Mouse (Mus musculus) ES-E14 (cell line): ENCODE measurements around the gene Spp2. TPM values are rescaled to one million over a fixed set of nuclear protein-coding genes. Genes with fewer than 3 reads are reported as not detected.

ENCODE experiments used
- DNase-seq: peaks from one replicate; pipeline ENCODE4 v3.0.0-alpha.2; 2013; ENCODE audit warnings: low read depth, low spot score
- H3K27ac ChIP-seq: 2 replicates; pipeline ENCODE4 v1.5.1; 2012; ENCODE audit warnings: low read depth, mild to moderate bottlenecking, low read length, moderate library complexity, mixed read lengths; ENCODE audit not compliant: poor library complexity, insufficient read depth, severe bottlenecking
- H3K36me3 ChIP-seq: 2 replicates; pipeline ENCODE4 v1.6.1; 2012; ENCODE audit warnings: mild to moderate bottlenecking, low read length, moderate library complexity, mixed read lengths; ENCODE audit not compliant: control insufficient read depth, poor library complexity, insufficient read depth, severe bottlenecking
- H3K4me1 ChIP-seq, 2 experiments: fragments of 150-350 bp in 1 of 2; sonication (generic) in 1 of 2; 2 replicates each; pipeline ENCODE4 v1.6.1; 2012; ENCODE audit warnings: low read length in 2 of 2, mild to moderate bottlenecking in 1 of 2, mixed read lengths in 1 of 2; ENCODE audit not compliant: control insufficient read depth in 2 of 2, insufficient read depth in 2 of 2, poor library complexity in 1 of 2
- H3K4me3 ChIP-seq, 2 experiments: fragments of 150-350 bp in 1 of 2; sonication (generic) in 1 of 2; 2 replicates each; pipeline ENCODE4 v1.5.1; 2012; ENCODE audit warnings: low read length in 2 of 2, low read depth in 1 of 2, mild to moderate bottlenecking in 1 of 2, mixed read lengths in 1 of 2; ENCODE audit not compliant: insufficient read depth in 1 of 2, poor library complexity in 1 of 2, severe bottlenecking in 1 of 2
- H3K9ac ChIP-seq: 2 replicates; pipeline ENCODE4 v1.6.1; 2012; ENCODE audit warnings: low read depth, mild to moderate bottlenecking, low read length, mixed read lengths; ENCODE audit not compliant: poor library complexity, insufficient read depth, severe bottlenecking
- H3K9me3 ChIP-seq: fragments of 150-350 bp; sonication (generic); 2 replicates; pipeline ENCODE4 v1.6.1; 2012; ENCODE audit warnings: low read depth, mild to moderate bottlenecking, low read length; ENCODE audit not compliant: control insufficient read depth, insufficient read depth
- CHD2 ChIP-seq: IDR thresholded peaks from 2 replicates; pipeline ENCODE4 v1.6.1; 2014; ENCODE audit warnings: mild to moderate bottlenecking, low read depth, low read length, inconsistent platforms
- HCFC1 ChIP-seq: IDR thresholded peaks from 2 replicates; pipeline ENCODE4 v1.6.1; 2012; ENCODE audit warnings: low read length, inconsistent platforms, borderline replicate concordance; ENCODE audit not compliant: insufficient read depth
- MAFK ChIP-seq: IDR thresholded peaks from 2 replicates; pipeline ENCODE4 v1.6.1; 2014; ENCODE audit warnings: mild to moderate bottlenecking, low read depth, low read length, inconsistent platforms; ENCODE audit not compliant: insufficient read depth
- ZC3H11A ChIP-seq: IDR thresholded peaks from 2 replicates; pipeline ENCODE4 v1.6.1; 2012; ENCODE audit warnings: low read depth, mild to moderate bottlenecking, inconsistent platforms, low read length, borderline replicate concordance
- ZNF384 ChIP-seq: IDR thresholded peaks from 2 replicates; pipeline ENCODE4 v1.6.1; 2012; ENCODE audit warnings: low read depth, low read length, inconsistent platforms
- in situ Hi-C, 2 experiments: fragments of 600-800 bp; cut with MboI; formaldehyde crosslinking; loops; one replicate each; pipeline ENCODE4 v1.15.1; 2025; ENCODE audit warnings: low sequenced_read_pairs in 2 of 2, inconsistent platforms in 1 of 2; ENCODE audit not compliant: unreplicated experiment in 2 of 2
- total RNA-seq: library from RNA; depleted of rRNA; stranded (reverse); fragments of 300-350 nt; gene quantifications from 2 replicates; pipeline ENCODE4 v1.2.3, GENCODE M21; 2012

The Spp2 gene
- total RNA-seq, 1 experiment: not detected

DNA sequence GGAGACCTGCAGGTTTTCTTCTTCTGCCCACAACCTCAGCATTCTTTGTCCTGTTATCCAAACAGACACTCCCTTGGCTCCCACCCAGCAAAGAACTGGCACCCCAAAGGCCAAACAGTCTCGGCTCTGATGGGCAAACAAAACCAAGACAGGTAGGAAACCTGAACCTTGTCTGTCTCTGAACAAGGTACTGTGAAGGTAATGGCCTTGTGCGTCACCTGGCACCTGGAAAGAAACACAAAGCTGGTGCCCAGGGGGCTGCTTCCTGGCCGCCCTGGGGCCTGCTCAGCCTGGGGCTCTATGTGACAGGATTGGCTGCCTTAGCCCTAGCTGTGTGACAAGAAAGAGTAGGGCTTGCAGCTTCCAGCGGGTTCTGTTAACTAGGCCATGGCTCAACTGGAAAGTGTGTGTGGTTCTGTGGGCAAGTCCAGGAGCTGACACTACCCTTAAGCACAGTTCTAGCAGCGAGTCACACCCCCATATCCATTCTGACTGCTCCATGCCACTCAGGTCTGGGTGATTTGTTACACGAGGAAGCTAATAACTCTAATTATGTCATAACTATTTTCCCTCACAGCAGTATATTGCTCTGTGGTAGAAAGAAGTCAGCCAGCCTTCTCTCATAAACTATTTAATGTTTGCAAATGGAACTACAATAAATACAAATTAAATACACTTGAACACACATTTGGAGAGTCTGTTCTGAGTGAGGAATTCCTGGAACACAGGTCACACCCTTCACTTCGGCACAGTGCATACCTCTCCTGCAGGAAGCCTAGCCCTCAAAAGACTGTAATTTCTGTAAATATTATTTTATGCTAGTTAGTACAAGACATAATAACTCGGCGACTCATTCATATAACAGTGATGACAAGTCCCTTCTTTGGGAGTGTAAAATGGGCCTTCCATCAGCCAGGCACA is 30.7 kb downstream of the Spp2 start:
- peaks cover 0 to 2% of the 10 kb centered on the region in 2 experiments; a peak in 1 of 4 replicates for H3K4me1 ChIP-seq
- TF ChIP-seq ZC3H11A (no peak), CHD2 (no peak), ZNF384 (no peak), MAFK (no peak), HCFC1 (no peak)
- H3K4me3 ChIP-seq: no peak overlapping the region
- no peaks in the 10 kb centered on the region for H3K36me3 ChIP-seq
- H3K9me3 ChIP-seq: no peaks in the 10 kb centered on the region
- no peak overlapping the region for H3K9ac ChIP-seq
- no peak overlapping the region for H3K27ac ChIP-seq
- DNase-seq: no peak
- in situ Hi-C loops: loop anchor here in 1 of 2 experiments (25.0 kb wide), 1 partner anchor 275 kb away; the partner anchor contains the start of gene Arl4c

- H3K9me3 ChIP-seq: no peaks in the 10 kb centered on the region
- H3K9ac ChIP-seq: no peak overlapping the region
- no peak overlapping the region for H3K4me3 ChIP-seq
- no peak for DNase-seq
- H3K27ac ChIP-seq: no peak overlapping the region
- in situ Hi-C loops: loop anchor here (10.0 to 25.0 kb wide), 2 partner anchors 261 to 269 kb away; partner anchors contain the start of gene Arl4c (in 2 of the 2)
- TF ChIP-seq CHD2: no peak
- TF ChIP-seq MAFK: no peak
- no peak for TF ChIP-seq ZNF384
- TF ChIP-seq HCFC1: no peak
- TF ChIP-seq ZC3H11A: no peak
- 0 out of 4 replicates have a peak, but pooled peaks cover 2% of the 10 kb centered on the region in 2 experiments for H3K4me1 ChIP-seq
- H3K36me3 ChIP-seq: no peaks in the 10 kb centered on the region
Measured at GRCm38 (mm10) chr1:88443383-88443782, 36.6 kb downstream of the Spp2 start.

- in situ Hi-C loops: loop anchor here (10.0 to 25.0 kb wide), 2 partner anchors 259 to 267 kb away; partner anchors contain the start of gene Arl4c (in 2 of the 2)
- TF ChIP-seq ZC3H11A (no peak), ZNF384 (no peak), HCFC1 (no peak), CHD2 (no peak), MAFK (no peak)
- no peak overlapping the region for H3K27ac ChIP-seq
- 0 out of 4 replicates have a peak, but pooled peaks cover 2% of the 10 kb centered on the region in 2 experiments for H3K4me1 ChIP-seq
- no peaks in the 10 kb centered on the region for H3K9me3 ChIP-seq
- DNase-seq: no peak
- H3K4me3 ChIP-seq: no peak overlapping the region
- no peak overlapping the region for H3K9ac ChIP-seq
- H3K36me3 ChIP-seq: no peaks in the 10 kb centered on the region
Measured at GRCm38 (mm10) chr1:88445400-88445799, 38.6 kb downstream of the Spp2 start.

- no peak overlapping the region for H3K9ac ChIP-seq
Measured at GRCm38 (mm10) chr1:88446270-88447030, 39.7 kb downstream of the Spp2 start.

More at GRCm38 (mm10) chr1:88446270-88447030, 39.7 kb downstream of the Spp2 start:
- no peak for TF ChIP-seq ZC3H11A
- TF ChIP-seq HCFC1: no peak
- TF ChIP-seq MAFK: no peak
- TF ChIP-seq ZNF384: no peak
- no peak for TF ChIP-seq CHD2
- Histone ChIP-seq H3K27ac (no peak overlapping the region), H3K4me3 (no peak overlapping the region), H3K9me3 (no peaks in the 10 kb centered on the region), H3K4me1 (0 out of 4 replicates have a peak, but pooled peaks cover 2% of the 10 kb centered on the region in 2 experiments), H3K36me3 (no peaks in the 10 kb centered on the region)
- no peak for DNase-seq
- in situ Hi-C loops: loop anchor here (10.0 to 25.0 kb wide), 2 partner anchors 258 to 266 kb away; partner anchors contain the start of gene Arl4c (in 2 of the 2)
